Mouse (Mus musculus) left cerebral cortex, adult 8-10 months (tissue): ENCODE measurements around the gene Sipa1l1. TPM values are rescaled to one million over a fixed set of nuclear protein-coding genes. Genes with fewer than 3 reads are reported as not detected.

Experiments
- DNase-seq, 2 experiments: peaks; one replicate each; pipeline ENCODE4 v3.0.0; 2022; ENCODE audit warnings: low spot score in 2 of 2
- total RNA-seq, 4 experiments: library from RNA; stranded (reverse); gene quantifications; 2 replicates each; pipeline ENCODE4 v1.2.4; 2022

Sipa1l1 gene
- total RNA-seq, 4 experiments from 2014 or later, result 245 to 307 (median 281) TPM

DNA sequence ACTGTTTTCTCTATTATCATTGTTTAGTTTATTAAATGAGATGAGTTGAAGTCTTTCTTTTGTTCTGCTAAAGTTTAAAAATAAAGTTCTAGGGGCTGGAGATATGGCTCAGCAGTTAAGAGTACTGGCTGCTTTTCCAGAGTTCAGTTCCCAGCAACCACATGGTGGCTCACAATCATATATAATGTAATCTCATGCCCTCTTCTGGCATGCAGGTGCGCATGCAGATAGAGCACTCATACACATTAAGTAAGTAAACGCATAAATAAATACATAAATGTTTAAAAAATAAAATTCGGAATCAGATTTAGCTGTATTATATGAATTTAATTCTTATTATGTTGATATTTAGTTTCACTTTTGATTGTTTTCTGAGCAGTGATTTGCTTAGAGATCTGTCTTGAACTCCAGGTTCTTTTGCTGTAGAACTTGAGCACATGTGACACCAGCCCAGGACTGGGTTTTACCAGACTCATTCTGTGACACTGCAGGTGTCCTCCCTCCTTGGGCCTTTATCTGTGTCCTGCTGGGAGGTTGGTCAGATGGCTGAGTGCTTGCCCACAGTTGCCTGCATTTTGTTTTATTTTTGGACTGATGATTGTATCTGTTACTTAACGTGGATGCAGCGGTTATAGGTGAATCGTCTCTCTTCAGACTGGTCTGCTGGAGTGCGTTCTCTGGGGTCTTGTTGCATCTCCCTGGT, 124.6 kb downstream of the Sipa1l1 start:
- no peak for DNase-seq

DNA sequence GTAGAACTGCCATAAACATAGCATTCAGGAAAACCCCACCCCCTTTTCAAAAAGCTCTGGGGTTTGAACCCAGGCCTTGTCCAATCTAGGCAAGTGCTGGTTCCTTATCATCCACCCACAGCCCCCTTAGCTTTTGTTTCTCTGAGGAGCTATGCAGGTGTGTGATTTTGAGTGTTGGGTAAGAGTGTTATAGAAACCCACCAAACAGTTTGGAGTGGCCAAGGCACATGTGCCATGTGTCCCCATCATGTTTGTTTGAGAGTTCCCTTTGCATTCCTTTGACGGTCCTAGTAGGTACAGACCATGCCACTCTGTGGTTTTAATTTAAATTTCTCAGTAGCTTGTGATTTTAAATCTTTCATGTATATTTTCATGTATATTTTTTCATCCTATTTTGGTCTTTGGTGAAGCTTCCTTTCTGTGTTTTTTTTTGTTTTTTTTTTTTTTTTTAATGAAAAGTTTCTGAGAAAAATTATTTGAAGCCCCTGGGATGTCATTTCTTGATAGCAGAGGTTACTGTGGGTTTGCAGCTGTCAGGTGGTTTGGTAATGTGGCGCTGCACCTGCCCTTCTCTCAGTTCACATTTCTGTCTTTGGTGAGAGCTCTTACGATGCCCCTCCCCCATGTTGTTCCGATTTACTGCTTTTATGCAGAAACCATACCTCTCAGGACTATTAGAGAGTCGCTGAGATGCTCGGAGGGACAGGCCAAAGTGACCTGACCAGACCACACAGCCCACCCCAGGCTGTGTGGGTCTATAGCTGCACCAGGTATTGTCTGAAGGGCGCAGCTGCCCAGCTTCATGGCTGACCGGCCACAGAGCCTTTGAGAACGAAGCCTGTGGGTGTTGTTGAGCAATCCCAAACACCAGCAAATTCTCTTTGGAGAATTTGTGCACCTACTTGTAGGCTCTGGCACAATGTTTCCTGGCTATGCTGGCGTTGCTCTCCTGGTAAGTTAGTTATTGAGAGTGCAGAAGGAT, 126.1 kb downstream of the Sipa1l1 start:
- no peak for DNase-seq

DNA sequence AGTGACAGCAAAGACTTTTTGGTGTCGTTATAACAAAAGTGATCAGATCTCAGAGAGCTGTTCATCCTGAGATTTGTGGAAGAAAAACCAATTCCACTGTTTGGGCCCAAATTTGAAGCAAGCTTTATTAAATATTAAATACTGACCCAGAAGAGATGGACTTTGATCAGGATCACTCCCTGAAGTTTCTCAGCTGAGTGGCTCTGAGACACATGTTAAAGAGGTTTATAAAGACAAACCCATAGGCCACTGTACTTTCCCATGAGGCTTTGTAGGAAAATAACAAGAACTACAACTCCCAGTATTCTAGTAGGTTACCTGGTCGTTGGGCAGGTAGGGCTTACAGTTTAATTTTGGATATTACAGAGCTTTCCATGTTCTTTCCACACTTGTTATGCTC, 127.2 kb downstream of the Sipa1l1 start:
- no peak for DNase-seq

DNA sequence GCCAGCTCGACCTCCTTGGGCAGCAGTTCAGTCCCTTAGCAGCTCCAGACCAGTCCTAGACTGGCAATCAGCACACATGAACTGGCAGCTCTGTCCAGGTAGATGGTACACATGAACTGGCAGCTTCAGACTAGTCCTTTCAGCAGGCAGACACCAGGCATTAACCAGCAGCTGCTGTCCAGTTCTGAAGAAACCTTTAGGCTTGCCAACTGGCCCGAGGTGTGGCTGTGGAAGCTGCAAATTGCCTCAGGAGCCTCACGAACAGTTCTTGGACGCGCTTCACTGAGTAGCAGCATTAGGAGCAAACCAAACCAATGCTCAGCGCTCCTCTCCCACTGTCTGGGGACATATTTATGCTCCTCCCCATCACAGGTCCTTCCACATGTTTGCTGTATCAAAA, 128.1 kb downstream of the Sipa1l1 start:
- DNase-seq, result no peak

DNA sequence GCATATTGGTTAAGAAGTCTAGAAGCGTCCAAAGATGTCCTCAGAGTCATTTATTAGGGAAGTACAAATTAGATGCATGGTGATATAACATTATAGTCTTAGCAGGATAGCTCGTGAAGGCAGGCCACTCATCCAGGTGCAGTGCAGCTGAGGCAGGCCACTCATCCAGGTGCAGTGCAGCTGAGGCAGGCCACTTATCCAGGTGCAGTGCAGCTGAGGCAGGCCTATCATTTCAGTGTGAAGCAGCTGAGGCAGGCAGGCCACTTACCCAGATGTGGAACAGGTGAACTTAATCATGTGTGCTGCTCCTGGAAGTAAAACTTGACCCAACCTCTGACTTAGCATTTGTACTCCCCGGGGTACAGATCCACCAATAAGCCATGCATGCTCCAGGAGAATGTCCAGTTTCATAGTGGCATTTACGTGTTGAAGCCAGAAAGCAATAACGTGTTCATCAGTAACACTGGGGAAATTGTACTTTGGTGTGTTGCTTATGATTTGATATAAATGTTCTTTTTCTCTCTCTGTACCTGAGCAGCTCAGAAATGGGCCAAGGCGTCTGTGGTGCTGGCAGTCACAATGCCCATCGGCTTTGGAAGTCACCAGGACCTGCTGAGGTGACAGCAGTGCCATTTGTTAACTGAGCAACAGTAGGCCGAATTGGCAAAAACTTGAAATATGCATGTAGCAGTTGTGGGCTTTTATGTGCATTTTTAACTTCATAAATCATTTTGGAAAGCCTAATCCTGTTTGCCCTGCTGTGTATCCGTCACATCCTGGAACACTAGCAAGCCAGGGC, 129.7 kb downstream of the Sipa1l1 start:
- no peak for DNase-seq

DNA sequence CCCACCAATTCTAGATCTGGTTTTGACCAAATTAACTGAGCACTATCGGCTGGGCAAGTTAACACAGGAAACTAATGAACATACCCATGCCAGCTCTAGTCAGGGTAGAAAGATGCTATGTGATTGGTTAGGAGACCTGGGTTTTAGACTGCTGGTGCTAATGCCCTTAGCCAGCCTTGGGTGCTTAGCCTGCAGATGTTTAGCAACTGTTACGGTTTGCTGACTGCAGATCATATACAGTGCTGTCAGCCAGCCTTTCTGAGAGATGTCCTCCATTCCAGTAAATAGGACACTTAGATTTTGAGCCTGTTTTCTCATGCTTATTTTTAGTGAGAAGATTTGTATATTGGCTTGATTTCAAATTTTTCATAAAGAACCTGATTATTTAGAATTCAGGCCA, 135.0 kb downstream of the Sipa1l1 start:
- no peak for DNase-seq

DNA sequence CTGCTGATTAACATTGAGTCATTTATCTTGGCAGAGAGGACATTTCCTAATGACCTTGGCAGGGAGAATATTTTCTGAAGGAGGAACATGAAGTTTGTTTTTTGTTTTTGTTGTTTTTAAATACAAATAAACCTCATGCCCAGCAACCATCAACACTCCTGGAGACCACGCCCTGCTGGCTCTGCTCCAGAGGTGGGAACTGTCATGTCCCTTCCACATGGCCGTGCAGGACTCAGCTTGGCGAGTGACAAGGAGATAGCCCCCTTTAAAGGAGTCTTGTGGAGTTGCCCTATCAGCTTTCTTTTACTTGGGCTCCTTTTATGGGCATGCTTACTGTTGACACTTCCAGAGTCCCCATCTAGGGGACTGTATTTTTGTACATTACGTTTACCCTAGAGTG, 136.9 kb downstream of the Sipa1l1 start:
- DNase-seq, result no peak

DNA sequence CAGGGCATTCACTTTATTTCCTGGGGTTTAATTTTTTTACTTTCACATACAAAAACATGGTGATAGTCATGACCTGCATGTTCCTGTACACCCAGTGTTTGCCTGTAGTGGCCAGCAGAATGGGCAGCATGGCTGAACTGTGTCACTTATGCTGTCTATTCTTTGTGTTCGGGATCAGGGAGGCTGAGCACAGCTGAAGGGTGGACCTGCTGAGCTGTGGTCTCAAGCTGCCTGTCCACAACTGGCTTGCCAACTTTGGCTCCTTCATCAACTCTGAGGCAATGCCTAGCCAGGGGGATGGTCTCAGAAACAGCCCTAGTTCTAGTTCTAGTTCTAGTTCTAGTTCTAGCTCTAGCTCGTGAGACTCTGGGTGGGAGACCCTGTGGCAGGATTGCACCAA, 142.5 kb downstream of the Sipa1l1 start:
- no peak for DNase-seq

DNA sequence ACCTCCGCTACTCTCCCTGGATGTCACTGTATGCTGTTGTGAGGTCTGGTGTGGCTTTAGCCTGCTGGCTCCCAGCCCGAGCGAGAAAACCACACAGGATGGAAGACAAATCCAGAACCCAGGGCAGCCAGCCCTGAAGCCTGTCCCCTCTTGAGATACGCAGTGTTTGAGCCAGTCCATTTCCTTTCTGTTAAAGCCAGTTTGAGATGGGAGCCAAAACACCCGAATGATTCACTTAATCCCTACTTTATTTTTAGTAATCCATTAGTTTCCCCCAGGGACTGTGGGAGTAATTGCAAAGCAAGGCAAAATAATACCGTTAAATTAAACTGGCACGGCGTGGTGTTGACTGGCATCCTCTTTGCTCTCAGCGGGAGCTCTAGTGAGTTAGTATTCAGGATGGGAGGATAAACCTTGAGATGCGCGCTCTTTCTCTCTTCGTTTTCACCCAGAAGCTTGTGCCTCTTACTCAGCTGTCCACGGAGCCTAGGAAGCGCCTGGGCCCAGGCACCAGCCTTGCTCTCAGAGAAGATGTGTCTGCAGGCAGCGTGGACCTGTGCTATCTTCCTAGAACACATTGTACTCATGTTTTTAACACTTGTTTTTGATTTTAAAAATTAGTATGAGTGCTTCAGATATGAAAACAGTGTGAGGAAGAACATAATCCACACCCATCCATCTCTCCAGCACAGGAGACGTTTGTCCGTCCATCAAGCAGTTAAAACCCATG, 143.1 kb downstream of the Sipa1l1 start:
- DNase-seq, result no peak

DNA sequence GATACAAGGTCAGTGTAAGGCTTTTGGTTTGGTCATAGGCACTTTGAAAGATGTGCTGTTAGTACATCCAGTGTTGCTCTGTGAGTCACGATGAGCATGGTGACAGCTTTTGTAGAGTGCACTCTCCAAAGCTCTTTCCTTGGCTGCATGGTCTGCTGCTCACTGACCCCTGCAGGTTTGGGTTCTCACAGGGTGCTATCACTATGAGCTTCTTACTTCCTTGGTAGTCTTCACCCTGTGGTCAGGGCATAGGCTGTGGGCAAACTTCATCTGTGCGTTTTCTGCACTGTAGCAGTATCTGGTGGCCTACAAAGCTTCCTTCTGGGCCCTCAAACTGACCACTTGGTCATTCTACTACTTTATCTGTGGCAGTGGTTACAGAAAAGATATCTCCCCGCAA, 144.0 kb downstream of the Sipa1l1 start:
- no peak for DNase-seq

DNA sequence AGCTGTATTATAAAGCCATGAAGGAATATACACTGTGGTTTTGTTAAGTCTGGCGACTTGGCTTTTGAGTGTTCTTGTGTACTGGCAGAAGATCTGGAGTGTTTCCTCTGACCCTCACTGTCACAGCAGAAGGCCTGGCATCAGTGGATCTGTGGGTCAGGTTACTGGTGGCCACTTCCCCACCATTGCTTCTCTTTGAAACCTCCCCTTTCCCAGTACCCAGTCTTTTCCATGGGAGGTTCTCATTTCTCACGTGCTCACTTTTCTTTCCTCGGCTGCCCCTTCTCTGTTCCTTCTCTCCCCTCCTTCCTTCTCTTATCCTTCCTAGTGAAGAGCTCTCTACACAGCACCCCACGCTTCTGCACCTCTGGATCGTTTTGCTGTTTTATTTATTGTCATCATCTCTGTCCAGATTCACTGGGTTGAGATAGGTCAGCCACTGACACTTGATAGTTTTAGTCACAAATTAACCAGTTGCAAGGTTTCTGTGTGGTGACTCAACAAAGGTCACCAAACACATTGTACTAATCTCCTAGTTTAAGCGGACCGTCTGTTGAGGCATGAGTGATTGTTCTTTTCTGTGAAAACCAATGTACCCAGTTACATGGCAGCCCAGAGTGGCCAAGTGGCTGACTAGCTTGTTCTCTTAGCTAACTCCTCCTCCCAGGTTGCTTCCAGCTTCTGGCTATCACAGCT, 150.5 kb downstream of the Sipa1l1 start:
- no peak for DNase-seq

DNA sequence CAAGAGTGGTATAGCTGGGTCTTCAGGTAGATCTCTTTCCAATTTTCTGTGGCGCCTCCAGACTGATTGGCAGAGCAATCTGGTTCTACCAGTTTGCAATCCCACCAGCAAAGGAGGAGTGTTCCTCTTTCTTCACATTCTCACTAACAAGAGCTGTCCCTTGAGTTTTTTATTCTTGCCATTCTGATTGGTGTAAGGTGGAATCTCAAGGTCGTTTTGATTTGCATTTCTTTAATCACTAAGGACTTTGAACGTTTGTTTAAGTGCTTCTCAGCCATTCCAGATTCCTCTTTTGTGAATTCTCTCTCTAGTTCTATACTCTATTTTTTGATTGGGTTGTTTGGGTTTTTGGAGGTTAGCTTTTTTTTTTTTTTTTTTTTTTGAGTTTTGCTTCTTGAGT, 151.1 kb downstream of the Sipa1l1 start:
- no peak for DNase-seq

DNA sequence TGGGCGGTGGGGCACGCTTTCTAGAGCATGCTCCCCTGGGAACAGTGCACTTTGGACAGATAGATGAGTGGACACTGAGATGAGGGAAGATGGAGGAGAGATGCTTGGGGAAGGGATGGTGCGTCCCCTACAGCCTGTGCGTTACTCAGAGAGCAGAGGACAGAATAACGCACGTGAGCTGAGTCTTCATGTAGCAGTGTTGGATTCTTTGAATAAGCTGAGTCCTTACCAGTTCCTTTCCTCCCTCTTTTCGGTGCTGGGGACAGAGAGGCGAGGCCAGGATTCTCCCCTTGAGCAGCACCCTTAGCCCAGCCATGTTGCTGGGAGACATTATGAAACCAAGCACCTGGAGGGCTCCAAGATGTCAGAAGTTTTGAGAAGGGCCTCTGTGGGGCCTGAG, 152.3 kb downstream of the Sipa1l1 start:
- no peak for DNase-seq

DNA sequence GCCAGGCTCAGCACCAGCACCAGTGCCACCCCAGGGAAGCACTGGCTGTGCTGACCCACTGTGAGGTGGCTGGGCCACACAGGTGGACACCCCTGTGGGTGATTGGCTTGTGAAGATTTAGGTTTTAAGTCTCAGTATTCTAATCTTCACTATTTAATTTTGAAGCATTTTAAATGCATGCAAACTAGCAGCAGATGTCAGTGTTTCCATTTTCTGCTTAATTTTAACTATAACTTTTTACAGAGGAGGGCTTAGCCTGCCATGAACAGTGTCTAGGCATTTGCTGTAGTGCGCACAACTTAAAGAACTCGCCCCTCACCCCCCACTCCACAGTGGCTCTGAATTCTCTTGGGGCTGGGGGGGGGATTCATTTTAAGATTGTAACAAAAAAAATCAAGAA, 152.7 kb downstream of the Sipa1l1 start:
- no peak for DNase-seq

DNA sequence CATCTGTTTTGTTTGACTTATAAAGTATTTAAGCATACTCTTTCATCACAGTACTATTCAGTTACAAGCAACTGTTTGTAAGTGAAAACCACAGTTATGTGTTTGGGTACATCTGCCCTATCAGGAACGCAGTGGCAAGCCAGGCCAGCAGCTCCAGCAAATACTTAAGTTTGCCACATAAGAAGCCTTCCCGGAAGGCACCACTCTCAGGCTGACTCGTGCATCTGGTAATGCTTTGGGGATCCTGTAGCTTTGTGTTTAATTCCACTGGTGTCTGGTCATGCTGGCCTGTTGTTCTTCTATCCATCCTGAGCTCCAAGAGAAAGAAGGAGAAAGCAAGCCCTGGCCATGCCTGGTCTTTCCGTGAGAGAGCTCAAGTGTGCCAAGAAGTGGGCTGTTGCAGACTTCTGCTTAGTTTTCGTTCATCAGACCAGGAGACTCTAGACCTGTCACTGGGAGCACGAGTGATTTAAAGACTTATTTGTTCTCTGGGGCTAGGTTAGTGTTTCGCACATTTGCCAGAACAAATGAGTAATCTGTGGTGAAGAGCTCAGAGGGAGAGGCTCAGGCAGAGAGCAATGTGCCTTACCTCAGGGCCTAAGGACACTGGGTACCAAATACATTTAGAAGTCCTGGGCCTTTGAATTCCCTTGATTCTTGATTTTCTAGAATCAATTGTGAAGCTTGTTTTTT, 153.8 kb downstream of the Sipa1l1 start:
- no peak for DNase-seq

DNA sequence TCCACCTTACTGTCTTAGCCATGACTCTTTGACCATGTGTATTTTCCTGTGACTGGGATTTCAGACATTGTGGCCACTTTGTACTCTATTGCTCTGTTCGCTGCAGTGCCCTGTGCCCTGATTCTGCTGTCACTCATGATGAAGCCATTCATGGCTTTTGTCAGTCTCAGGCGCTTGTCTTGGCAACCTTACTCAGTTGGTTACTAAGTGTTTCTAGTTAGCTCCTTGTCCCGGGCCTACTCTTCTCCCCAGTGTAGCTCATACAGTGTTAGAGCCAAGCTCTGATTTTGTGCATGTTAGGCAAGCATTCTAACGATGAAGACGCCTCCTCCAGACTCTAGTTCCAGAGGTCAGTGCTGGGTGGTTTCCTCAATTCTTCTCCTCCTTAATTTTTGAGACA, 155.5 kb downstream of the Sipa1l1 start:
- no peak for DNase-seq

DNA sequence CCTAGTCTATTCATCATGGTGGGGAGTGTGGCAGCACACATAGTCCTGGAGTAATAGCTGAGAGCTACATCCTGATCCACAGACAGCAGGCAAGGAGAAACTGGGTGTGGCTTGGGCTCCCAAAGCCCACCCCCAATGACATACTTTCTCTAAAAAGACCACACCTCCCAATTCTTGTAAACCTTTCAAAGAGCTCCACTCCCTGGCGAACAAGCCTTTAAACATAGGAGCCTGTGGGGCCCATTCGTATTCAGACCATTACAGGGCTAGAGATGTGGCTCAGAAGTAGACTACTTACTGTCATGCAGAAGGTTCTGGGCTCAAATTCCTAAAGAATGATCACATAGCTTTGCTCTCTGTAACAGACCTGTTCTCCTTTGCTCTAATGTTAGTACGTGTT, 156.4 kb downstream of the Sipa1l1 start:
- DNase-seq, result no peak

DNA sequence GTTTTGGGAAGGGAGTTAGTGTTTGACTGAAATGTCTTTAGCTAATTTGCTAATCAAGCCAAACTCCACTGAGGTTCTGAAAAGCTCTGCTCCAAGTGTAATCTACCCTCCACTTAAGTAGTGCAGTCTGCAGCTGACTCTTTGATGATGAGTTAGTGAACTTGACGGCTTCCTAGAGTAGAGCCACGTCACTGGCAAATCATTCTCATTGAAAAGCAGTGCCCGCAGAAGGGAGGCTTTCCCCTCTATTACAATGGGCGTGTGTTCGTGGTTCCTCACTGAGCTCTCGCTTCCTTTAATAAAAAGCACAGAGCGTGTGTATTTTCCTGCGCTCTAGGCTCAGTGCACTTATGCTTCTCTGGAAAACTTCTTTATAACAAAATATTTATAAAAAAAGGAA, 157.3 kb downstream of the Sipa1l1 start:
- no peak for DNase-seq

DNA sequence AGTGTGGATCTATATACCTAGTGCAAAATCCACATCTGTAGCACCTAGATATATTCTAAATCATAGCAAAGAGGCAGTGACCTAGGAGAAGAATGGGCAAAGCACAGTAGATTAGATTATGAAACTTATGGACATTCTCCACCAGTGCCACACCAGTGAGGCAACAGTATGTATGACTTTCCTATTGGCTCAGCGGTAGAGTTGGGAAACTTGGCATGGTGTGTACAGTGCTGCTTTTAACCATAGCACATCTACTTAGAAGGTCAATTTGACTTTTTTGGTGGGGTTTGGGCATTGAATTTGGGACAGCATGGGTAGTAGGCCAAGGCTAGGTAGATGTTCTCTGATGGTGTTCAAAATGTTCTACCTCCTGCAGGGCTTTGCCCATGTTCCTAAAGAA, 159.0 kb downstream of the Sipa1l1 start:
- DNase-seq, result no peak
